8 mouse cellular contexts compared by ENCODE assay signal in the genomic region with DNA sequence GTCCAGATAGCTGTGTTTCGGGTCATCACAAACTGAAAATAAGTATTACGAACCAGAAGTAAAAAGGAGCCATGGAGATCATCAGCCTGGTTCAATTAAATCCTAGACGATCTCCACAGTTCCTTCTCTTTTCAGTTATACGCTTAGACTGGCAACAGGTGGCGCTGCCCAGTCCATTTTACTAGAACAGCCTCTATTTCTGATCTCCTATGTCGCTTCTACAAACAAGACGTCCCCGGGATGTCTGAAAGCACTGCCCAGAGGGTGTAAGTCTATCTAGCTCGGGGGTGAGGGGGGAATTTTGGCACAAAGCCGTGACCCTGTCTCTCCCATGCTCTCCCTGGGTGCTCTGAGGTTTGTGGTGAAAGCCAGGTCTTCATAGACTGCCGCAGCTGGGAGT. TPM values are rescaled to one million over a fixed set of nuclear protein-coding genes. Genes with fewer than 3 reads are reported as not detected.
DNase-seq lines count a peak whose midpoint lies in the region; ATAC-seq and TF ChIP-seq lines count a peak whose summit lies in the region.

No protein-coding gene starts in this region.

- H3K27ac ChIP-seq in intestine, embryonic 15.5 days, result no peak overlapping the region
- no peak overlapping the region for H3K27ac ChIP-seq in midbrain, embryonic 11.5 days (ENCODE audit: low read depth, low read length)
- no peak overlapping the region for H3K27ac ChIP-seq in small intestine, adult 2 months (ENCODE audit: insufficient read depth, low read depth, low read length)

- peak overlapping the region; percentile 13 for H3K4me3 ChIP-seq in intestine, embryonic 15.5 days (replicated peaks)
- no peak overlapping the region for H3K4me3 ChIP-seq in midbrain, embryonic 11.5 days (ENCODE audit: low read depth, low read length)
- H3K4me3 ChIP-seq in small intestine, adult 2 months (ENCODE audit: low read depth, low read length), result peak overlapping the region; percentile 39

- intact Hi-C loops in heart, postnatal 25 days (cut with DNase I), result loop anchor here (2.0 to 5.0 kb wide), 4 partner anchors 42 to 307 kb away; a partner anchor contains a TSS
- intact Hi-C loops in left cerebral cortex, postnatal 4 days (cut with DNase I), result no loop called here

- no peaks in the 10 kb centered on the region for H3K27me3 ChIP-seq in intestine, embryonic 15.5 days (replicated peaks)
- H3K27me3 ChIP-seq in midbrain, embryonic 11.5 days (ENCODE audit: control insufficient read depth, insufficient read depth, low read length), result no peaks in the 10 kb centered on the region
- H3K27me3 ChIP-seq in small intestine, adult 2 months (ENCODE audit: control insufficient read depth, insufficient read depth, low read length), result no peaks in the 10 kb centered on the region; the same call in 1 of the 2 replicates

- H3K4me2 ChIP-seq in intestine, embryonic 15.5 days (replicated peaks), result peak overlapping the region; percentile 59
- 0 out of 2 replicates have a peak overlapping the region, but pooled peaks have one; percentile 1 for H3K4me2 ChIP-seq in midbrain, embryonic 11.5 days

- peaks cover 9% of the 10 kb centered on the region for H3K4me1 ChIP-seq in intestine, embryonic 15.5 days (replicated peaks)
- H3K4me1 ChIP-seq in midbrain, embryonic 11.5 days (ENCODE audit: control insufficient read depth, insufficient read depth, low read length), result no peaks in the 10 kb centered on the region
- no peaks in the 10 kb centered on the region for H3K4me1 ChIP-seq in small intestine, adult 2 months (ENCODE audit: control insufficient read depth, insufficient read depth, insufficient read length, low read length)

- no peaks in the 10 kb centered on the region for H3K36me3 ChIP-seq in intestine, embryonic 15.5 days
- no peaks in the 10 kb centered on the region for H3K36me3 ChIP-seq in midbrain, embryonic 11.5 days (ENCODE audit: control insufficient read depth, insufficient read depth, low read length)
- H3K36me3 ChIP-seq in small intestine, adult 2 months (ENCODE audit: control insufficient read depth, insufficient read depth, low read length), result no peaks in the 10 kb centered on the region

- TF ChIP-seq CTCF in small intestine, adult 2 months (IDR thresholded peaks at IDR 0.05; ENCODE audit: extremely low read depth, insufficient read length, insufficient replicate concordance, low read depth, low read length), result peak; percentile 48; the same call in 1 of the 2 replicates

- WGBS in intestine, embryonic 15.5 days, result 17% methylated on average over 11 of the region's 11 CpGs
- 22% methylated on average over 11 of the region's 11 CpGs for WGBS in midbrain, embryonic 11.5 days
- WGBS in small intestine, adult 2 months, result 21% methylated on average over 11 of the region's 11 CpGs

- peak; percentile 51; the same call in 1 of the 2 replicates for ATAC-seq in intestine, embryonic 15.5 days
- ATAC-seq in midbrain, embryonic 11.5 days (ENCODE audit: low FRiP score), result no peak

- H3K9me3 ChIP-seq in intestine, embryonic 15.5 days, result no peaks in the 10 kb centered on the region
- H3K9me3 ChIP-seq in midbrain, embryonic 11.5 days (ENCODE audit: control insufficient read depth, low read length), result no peaks in the 10 kb centered on the region

- H3K9ac ChIP-seq in intestine, embryonic 15.5 days, result no peak overlapping the region
- no peak overlapping the region for H3K9ac ChIP-seq in midbrain, embryonic 11.5 days (ENCODE audit: low read length)

- TF ChIP-seq POLR2A in small intestine, adult 2 months (IDR thresholded peaks at IDR 0.05; ENCODE audit: low read depth, low read length), result no peak

- peak; percentile 97 for DNase-seq in heart, adult 11 months
- DNase-seq in heart, postnatal 25 days (ENCODE audit: low spot score), result no peak
- peak; percentile 48 to 56 for DNase-seq in cerebellum, postnatal 4 days (ENCODE audit: low spot score in 2 of 2)
- DNase-seq in gastrocnemius, postnatal 25 days, result peak; percentile 53
- DNase-seq in left cerebral cortex, postnatal 4 days, result peak; percentile 72
- DNase-seq in midbrain, embryonic 11.5 days (ENCODE audit: low spot score, missing footprints), result peak; percentile 86

RNA-seq across cellular contexts. Expression of a gene that starts 37.8 kb away (rescaled TPM):
- total RNA-seq in heart, postnatal 25 days (2021), result 10 to 100 TPM; 80.4 to 85.5 TPM
- total RNA-seq in gastrocnemius, postnatal 25 days (2021), result 10 to 100 TPM; 47.0 to 65.7 TPM
- polyA plus RNA-seq in intestine, embryonic 15.5 days (2015; fragmentation: Nextera tagmentation; extraction: Ambion mirVana), result 176 and 218 TPM in 2 replicates
- total RNA-seq in left cerebral cortex, postnatal 4 days (2021), result 100 to 1,000 TPM; 106 TPM
- 156 and 161 TPM in 2 replicates for polyA plus RNA-seq in midbrain, embryonic 11.5 days (2014; fragmentation: Nextera tagmentation; extraction: Ambion mirVana)
- polyA plus RNA-seq in small intestine, adult 2 months (2012; rRNA removed), result 426 and 624 TPM in 2 replicates

RNA-seq across cellular contexts. Expression of a gene that starts 41.3 kb away (rescaled TPM):
- total RNA-seq in heart, postnatal 25 days (2021), result 1 to 10 TPM; 4.8 to 6.5 TPM
- 1 to 10 TPM; 3.7 to 4.3 TPM for total RNA-seq in gastrocnemius, postnatal 25 days (2021)
- 3.3 and 4.2 TPM in 2 replicates for polyA plus RNA-seq in intestine, embryonic 15.5 days (2015; fragmentation: Nextera tagmentation; extraction: Ambion mirVana)
- 1 to 10 TPM; 3.1 to 3.9 TPM for total RNA-seq in left cerebral cortex, postnatal 4 days (2021)
- 1.4 and 1.6 TPM in 2 replicates for polyA plus RNA-seq in midbrain, embryonic 11.5 days (2014; fragmentation: Nextera tagmentation; extraction: Ambion mirVana)
- polyA plus RNA-seq in small intestine, adult 2 months (2012; rRNA removed), result 9.7 and 16.7 TPM in 2 replicates
